Mouse (Mus musculus) heart, adult 8-10 months (tissue): ENCODE results near the gene Depdc1a. TPM values are rescaled to one million over a fixed set of nuclear protein-coding genes. Genes with fewer than 3 reads are reported as not detected.
"Not testable (repeated sequence)": the region's sequence is repeated elsewhere in the genome, so short reads cannot be mapped to it uniquely, and the experiment has no call there.

ENCODE experiments used
- DNase-seq: peaks from one replicate; pipeline ENCODE4 v3.0.0; 2022; ENCODE audit warnings: low spot score
- total RNA-seq, 4 experiments: library from RNA; stranded (reverse); gene quantifications; 2 replicates each; pipeline ENCODE4 v1.2.4; 2022

Gene Depdc1a
- total RNA-seq = under 1 TPM in 1 of 4 experiments, not detected in 3; 0.34 TPM

GRCm38 (mm10) chr3:159495243-159495801 lies at the start of gene Depdc1a:
Depdc1a (plus strand) TSS chr3:159495433.
- DNase-seq = peak; percentile 87

GRCm38 (mm10) chr3:159470059-159470458 lies 25.2 kb upstream of the Depdc1a start:
- DNase-seq = no peak

GRCm38 (mm10) chr3:159475465-159475864 lies 19.8 kb upstream of the Depdc1a start:
- no peak for DNase-seq

- no peak for DNase-seq
These were observed 17.8 kb upstream of the Depdc1a start for GRCm38 (mm10) chr3:159477250-159477962.

GRCm38 (mm10) chr3:159494709-159495108 lies 524 bp upstream of the Depdc1a start:
- DNase-seq = not testable (repeated sequence)

- no peak for DNase-seq
These were observed 13.7 kb downstream of the Depdc1a start for GRCm38 (mm10) chr3:159508899-159509298.

GRCm38 (mm10) chr3:159528563-159528962 lies 33.3 kb downstream of the Depdc1a start:
- DNase-seq = no peak

- no peak for DNase-seq
These were observed 53.1 kb downstream of the Depdc1a start for GRCm38 (mm10) chr3:159548303-159548702.

- DNase-seq = no peak
These were observed 55.0 kb downstream of the Depdc1a start for GRCm38 (mm10) chr3:159550224-159550623.

Other genes with a start within 250 kb of the Depdc1a start
- not detected for gene Rpe65, start 103.7 kb downstream of the Depdc1a start, total RNA-seq